Mouse (Mus musculus) gastrocnemius, postnatal 10 days (tissue): ENCODE measurements around the gene Lrig1. TPM values are rescaled to one million over a fixed set of nuclear protein-coding genes. Genes with fewer than 3 reads are reported as not detected.

Source experiments
- DNase-seq: peaks from one replicate; pipeline ENCODE4 v3.0.0; 2021; ENCODE audit warnings: mixed read lengths
- total RNA-seq, 2 experiments: library from RNA; stranded (reverse); gene quantifications; 2 replicates each; pipeline ENCODE4 v1.2.3; 2021

Lrig1 gene
- total RNA-seq, 2 experiments from 2014 or later = 52.1 to 54.0 TPM

DNA sequence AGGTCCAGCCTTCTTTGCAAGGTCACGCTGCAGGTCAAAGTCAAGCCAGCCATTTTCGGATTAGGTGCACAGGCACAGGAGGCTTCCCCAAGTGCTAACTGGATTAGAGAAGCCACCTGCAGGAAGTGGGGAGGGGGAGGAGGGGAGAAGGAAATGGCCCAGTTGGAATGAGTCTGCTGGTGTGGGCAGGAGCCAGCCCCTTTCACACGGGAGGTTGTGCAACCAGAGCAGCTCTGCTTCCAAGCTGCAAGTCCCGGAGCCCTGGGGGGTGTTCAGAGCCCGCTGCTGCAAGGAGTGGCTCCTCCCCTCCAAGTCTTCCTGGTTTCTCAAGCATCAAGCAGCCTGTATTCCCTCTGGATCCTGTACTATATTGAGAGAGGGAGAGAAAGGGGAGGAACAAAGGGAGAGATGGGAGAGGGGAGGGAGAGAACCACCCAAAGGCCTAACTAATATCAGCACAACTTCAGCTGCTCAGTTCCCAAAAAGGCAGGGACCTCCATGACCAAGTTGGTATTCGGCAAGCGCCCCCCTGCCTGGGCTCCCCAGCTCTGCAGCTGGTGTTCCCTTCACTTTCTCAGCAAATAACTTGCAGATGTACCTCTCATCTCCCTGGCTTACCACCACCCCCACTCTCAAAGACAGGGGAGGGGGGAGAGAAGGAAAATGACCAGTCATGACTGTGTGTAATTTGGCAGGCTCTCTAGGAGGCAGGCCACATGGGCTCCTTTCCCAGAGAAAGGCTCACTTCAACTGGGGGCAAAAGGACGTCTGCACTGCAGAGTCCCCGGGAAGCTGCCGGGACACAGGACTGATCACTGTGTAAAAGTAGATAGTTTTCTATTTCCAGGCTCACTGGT, 52.2 kb downstream of the Lrig1 start:
- peak; percentile 56 for DNase-seq

- DNase-seq = no peak
These were observed 53.1 kb downstream of the Lrig1 start for GRCm38 (mm10) chr6:94646902-94647301.

GRCm38 (mm10) chr6:94646274-94646863, 53.6 kb downstream of the Lrig1 start:
- no peak for DNase-seq

DNA sequence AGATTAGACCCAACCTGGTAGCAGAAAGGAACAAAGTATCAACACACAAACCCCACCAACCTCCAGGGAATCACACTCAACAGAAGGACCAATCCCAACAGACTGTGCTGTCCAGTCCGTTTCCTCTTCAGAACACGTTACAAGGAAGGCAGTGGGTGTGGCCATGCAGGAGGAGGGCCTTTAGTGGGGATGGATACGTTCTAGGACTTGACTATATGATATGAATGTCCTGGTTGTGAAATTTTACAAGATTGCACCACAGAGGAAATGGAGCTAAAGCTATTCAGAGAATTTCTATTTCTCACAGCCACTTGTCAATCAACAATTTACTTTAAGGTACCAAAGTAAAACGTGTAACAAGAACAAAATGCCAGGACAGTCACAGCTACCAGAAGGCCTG, 54.2 kb downstream of the Lrig1 start:
- no peak for DNase-seq

- DNase-seq = no peak
These were observed 55.3 kb downstream of the Lrig1 start for GRCm38 (mm10) chr6:94644641-94645040.

GRCm38 (mm10) chr6:94643989-94644388, 56.0 kb downstream of the Lrig1 start:
- DNase-seq = no peak

- DNase-seq = no peak
These were observed 57.9 kb downstream of the Lrig1 start for GRCm38 (mm10) chr6:94642048-94642447.

- no peak for DNase-seq
These were observed 59.7 kb downstream of the Lrig1 start for GRCm38 (mm10) chr6:94640297-94640696.

- no peak for DNase-seq
These were observed 62.9 kb downstream of the Lrig1 start for GRCm38 (mm10) chr6:94637024-94637434.

DNA sequence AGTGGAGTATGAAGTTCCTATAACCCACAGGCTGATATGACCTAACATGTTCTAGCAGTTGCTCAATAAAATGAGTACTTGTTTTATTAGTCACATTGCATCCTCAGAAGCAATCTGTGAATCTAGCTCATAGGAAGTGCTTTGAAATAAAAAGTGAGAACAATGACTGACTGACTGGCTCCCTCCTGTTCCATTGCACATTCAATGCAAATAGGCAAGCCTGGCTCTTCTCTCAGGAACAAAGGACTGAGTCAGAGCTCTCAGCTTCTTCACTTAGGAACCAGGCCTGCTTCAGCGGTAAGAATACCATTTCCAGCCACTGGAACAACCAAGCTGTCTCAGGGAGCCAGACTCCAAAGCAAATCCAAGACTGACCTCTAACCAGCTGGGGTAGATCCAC, 64.6 kb downstream of the Lrig1 start:
- no peak for DNase-seq

DNA sequence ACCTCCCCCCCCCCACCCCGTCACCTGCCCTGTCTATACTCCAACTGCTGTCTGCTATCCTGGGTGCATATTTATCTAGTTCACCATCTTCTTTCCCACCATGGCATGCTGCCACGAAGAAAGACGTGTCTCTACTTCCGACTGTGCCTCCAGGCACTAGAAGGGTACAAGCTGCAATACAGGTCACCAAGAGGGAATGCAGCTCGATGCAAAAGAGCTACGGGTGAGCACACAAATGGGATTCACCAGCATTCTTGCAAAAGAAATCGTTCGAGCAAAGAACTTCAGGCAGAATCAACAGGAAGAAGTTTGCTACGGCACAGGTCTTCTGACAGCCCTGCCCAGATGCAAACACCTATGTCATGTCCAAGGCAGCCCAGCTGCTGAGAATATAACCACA, 65.2 kb downstream of the Lrig1 start:
- no peak for DNase-seq

DNA sequence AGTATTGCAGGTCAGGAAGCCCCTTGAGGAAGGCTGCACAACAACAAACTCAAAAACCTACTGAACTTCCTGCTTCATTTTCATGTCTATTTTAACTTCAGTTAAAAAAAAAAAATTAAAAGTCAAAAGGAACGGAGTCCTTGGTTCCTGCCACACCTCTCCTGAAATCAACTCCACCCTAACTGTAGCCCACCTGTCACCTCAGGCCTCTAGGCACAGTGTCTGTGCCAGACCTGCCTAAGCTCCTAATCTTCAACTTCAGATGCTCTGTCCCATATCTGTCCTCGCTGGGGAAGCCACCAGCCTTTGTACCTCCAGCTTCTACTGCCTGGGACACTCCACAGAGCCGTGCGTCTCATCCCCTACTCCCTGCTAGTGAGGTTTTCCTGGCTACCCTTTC, 65.7 kb downstream of the Lrig1 start:
- DNase-seq = no peak

- DNase-seq = no peak
These were observed 68.2 kb downstream of the Lrig1 start for GRCm38 (mm10) chr6:94631779-94632082.

DNA sequence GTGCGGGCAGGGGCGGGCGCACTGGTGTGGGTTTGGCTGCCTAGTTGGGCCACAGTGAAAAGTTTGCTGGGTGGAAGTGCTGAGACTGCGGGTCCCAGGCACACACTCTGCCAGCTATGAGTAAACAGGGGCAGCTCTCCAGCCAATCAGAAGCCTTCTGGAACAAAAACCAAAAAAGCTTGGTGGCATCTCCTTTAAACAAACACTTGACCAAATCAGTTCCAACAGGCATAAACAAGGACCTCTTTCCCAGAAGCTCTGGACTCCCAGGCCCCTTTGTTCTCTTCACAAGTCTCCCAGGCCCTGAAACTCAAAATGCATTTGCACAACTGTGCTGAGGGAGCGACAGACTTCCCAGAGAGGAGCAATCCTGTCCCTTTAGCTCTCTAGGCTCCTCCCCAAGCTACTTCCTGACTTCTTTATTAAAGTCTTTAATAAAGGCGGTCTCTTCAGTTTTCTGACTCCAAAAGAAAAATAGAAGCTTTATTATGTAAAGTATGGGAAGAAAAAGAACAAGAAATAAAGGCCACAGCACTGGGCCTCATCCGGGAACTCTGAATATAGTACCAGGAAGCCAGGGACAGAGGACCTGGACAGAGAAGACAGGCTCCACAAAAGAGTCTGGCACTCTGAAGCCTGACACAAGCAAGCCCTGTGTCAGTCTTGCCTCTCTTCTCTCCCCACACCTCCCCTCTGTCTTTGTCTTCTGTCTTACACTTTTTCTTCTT, 68.7 kb downstream of the Lrig1 start:
- DNase-seq = no peak

DNA sequence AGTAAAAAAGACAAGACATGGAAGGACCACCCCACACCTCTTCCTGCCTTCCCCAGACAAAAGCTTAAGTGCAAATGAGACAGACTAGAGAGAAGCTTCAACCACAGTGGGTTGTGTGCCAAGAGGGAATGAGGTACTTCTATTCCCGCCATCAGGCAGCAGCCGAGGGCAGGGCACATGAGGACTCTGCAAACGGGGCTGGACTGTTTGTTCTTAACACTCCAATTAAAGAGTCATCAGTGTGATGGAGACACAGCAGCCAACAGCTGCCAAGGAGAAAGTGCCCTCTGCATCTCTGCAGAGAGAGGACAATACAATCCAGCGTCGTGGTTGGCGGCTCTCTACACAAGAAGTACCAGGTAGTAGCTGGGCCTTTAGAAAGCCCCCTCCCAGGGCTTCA, 71.2 kb downstream of the Lrig1 start:
- no peak for DNase-seq

DNA sequence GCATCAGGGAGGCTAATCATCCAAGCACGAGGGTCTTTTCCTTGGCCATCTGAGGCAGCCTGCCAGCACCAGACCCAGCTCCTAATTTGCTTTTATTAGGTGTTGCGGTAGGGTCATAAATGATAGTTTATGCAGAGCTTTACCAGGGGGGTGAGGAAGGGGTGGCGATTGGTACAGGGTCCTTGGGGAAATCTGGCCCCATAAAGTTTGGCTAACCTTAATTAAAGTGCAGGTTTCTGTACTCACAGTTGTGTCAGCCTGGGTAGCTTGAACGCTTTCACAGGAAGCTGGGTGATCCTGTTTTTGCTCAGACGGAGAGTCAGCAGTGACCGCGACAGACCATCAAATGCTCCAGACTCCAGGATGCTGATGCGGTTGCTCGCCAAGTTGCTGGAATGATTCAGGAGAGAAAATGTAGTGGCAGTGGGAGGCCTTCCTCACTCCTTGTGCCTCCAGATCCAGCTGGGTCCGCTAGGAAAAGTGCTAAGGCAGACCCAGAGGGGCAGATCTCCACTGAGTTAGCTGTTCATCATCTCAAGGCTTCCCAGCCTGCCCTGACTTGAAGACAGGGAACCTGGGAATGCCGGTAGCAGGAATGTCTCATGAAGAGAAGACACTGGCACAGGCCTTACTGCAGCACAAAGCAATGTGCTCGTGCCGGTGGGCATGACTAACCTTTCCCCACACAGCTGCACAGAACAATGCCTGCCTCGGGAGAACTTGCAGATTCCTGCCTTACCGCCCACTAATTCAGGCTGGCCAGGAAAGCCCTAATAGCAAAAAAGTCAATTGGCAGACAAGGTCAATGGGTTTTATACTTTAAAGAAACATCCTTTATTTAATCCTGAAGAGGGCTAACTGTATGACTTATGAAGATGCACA, 72.0 kb downstream of the Lrig1 start:
- DNase-seq = no peak

GRCm38 (mm10) chr6:94626807-94627206, 73.2 kb downstream of the Lrig1 start:
- no peak for DNase-seq

- no peak for DNase-seq
These were observed 74.1 kb downstream of the Lrig1 start for GRCm38 (mm10) chr6:94625896-94626295.

DNA sequence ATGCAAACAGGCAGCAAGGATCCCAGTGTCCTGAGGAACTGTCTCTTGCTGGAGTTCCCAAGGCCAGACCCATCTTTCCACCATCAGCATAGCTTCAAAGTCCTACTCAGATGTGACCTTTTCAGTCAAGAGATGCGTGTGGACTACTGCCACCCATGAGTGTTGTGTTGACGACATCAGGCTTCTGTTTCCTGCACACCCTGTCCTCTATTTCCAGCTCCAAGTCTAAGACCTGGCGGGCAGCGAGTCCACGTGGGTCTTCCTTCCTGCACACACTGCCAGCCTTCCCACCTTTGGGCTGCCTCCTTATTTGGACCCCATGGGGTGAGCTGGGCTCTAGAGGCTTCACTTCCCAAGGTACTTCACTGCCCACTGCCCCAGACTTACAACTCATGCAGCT, 75.4 kb downstream of the Lrig1 start:
- no peak for DNase-seq

DNA sequence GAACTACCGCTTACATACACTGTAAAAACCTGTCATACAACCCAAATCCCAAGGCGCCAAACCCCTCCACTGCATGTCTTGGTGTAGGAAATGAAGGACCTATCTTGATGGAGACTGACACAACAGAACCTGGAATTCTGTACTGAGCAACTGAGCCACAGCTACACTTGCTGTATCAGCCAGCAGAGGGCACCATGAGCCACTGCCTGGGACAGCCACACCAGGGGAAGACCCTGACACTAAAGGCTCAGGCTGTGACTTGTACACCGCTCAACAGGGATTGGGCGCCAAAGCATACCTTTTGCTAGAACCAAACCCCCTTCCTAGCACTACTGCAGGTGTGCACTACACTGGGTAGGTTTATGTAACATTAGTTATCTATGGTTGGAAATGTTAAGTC, 77.0 kb downstream of the Lrig1 start:
- DNase-seq = peak; percentile 77

DNA sequence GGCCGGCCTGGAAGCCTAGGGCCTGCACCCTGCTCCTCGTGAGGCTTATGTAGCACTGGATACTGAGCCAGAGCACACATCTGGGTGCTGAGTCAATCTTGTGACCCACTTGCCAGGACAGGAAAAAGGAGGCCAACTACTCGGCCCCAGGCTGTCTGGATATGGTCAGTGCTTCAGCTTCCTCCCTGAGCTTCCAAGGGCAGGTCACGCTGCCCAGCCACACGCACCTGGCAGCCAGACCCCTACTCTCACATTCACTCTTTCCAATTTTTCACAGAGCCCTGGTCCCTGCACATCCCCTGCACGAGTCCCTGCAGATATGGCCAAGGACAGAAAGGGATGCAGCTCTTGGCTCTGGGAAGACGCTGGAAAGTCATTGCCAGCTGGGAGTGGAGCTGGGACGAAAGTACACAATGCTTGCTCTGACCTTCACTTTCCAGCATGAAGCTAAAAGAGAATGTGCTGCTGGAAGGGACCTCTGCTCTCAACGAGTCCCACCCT, 79.1 kb downstream of the Lrig1 start:
- peak; percentile 53 for DNase-seq

DNA sequence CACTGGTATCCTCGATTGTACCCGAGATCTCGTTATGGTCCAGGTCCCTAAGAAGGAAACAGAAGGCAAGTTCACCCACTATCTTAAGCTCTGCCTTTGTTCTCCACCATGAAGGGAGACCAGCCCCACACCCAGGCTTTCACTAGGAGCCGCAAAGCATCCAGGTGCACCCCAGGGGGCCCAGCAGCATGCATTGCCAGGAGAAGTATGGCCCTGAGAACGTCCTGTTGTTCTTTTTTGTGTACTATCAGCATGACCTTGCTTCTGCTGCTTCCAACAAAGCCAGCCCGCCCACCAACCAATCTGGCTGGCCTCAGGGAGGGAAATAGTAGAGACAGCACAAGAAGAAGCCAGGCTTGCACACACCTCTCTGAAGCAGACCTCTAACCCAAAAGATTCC, 79.7 kb downstream of the Lrig1 start:
- no peak for DNase-seq
